Mouse (Mus musculus) brain, embryonic 14.5 days (tissue): ENCODE data around the gene Fbln7.

Source experiments
- CTCF ChIP-seq: fragments of 200-500 bp; IDR thresholded peaks from 2 replicates; pipeline ENCODE4 v1.5.1; 2012; ENCODE audit warnings: inconsistent platforms, mild to moderate bottlenecking, moderate library complexity, borderline replicate concordance; ENCODE audit not compliant: insufficient read depth, insufficient read length; ENCODE audit errors: extremely low read depth
- POLR2A ChIP-seq: fragments of 200-500 bp; IDR thresholded peaks from 2 replicates; pipeline ENCODE4 v1.6.1; 2012; ENCODE audit warnings: mild to moderate bottlenecking, inconsistent platforms, borderline replicate concordance; ENCODE audit not compliant: poor library complexity, insufficient read depth, insufficient read length, severe bottlenecking; ENCODE audit errors: extremely low read depth

GRCm38 (mm10) chr2:128858962-128859361 lies 3.8 kb upstream of the Fbln7 start:
- TF ChIP-seq CTCF (no peak), POLR2A (no peak)
